Mouse (Mus musculus) cerebellum, adult 2 months (tissue): ENCODE data around the gene Gm3250.

Experiments
- CTCF ChIP-seq: fragments of 200-500 bp; IDR thresholded peaks from 2 replicates; pipeline ENCODE4 v1.5.1; 2011; ENCODE audit warnings: low read depth, mild to moderate bottlenecking, control low read depth, low read length, moderate library complexity, borderline replicate concordance; ENCODE audit not compliant: insufficient read depth
- POLR2A ChIP-seq: fragments of 200-500 bp; IDR thresholded peaks from 2 replicates; pipeline ENCODE4 v1.6.1; 2011; ENCODE audit warnings: low read length, control low read depth, borderline replicate concordance; ENCODE audit not compliant: insufficient read depth

DNA sequence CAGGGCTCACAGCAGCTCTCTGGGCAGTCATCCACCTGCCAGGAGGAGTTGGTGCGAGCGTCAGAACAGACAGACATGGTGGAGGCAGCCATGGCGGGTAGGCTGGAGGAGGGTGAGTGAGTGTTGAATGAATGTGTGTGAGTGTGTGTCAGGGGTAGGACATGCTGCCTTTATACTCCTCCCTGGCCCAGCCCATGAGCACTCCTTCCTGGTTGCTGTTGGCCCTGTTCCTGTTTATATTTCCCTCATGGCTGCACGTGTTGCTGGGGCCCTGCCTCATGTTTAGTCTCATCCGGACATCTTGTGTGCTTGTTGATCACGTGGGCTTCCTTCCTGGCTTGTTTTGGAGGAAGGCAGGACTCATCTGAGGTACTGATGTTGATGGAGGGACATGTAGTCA, 44.6 kb upstream of the Gm3250 start, which contains the start of gene Krtap10-4:
- TF ChIP-seq POLR2A (no peak), CTCF (no peak)
